Mouse (Mus musculus): Measurements from ENCODE around the gene Smarca4. TPM values are rescaled to one million over a fixed set of nuclear protein-coding genes. Genes with fewer than 3 reads are reported as not detected.
"Not testable (repeated sequence)": the region's sequence is repeated elsewhere in the genome, so short reads cannot be mapped to it uniquely, and the experiment has no call there.

Smarca4 gene
- total RNA-seq, 1 experiment from 2014 or later, result 86.5 TPM

DNA sequence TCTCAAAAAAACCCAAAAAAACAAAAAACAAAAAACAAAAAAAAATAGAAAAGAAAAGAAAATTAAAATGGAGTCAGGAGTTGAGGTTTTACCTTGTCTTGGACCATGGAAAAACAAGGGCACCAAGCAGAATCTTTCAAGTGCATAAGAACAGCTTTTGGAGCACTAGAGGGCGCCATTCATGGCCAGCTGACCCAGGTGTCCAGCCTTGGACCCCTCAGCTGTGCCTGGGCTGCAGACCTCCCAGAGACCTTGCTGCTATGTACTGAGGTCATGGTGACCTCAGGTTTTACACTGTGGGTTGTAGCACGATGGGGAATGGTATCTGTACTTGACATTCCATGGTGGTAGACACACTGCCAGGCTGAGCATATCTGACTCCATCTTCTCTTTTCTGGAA lies 75.9 kb downstream of the Smarca4 start:
- ATAC-seq (replicated peaks in 1 of 2; ENCODE audit: insufficient read depth in 1 of 2, low FRiP score in 2 of 2, low TSS enrichment in 1 of 2, low read depth in 1 of 2, poor library complexity in 2 of 2, severe bottlenecking in 2 of 2), result peak in 1 of 2 experiments; percentile 51; a peak in 1 of 4 replicates

DNA sequence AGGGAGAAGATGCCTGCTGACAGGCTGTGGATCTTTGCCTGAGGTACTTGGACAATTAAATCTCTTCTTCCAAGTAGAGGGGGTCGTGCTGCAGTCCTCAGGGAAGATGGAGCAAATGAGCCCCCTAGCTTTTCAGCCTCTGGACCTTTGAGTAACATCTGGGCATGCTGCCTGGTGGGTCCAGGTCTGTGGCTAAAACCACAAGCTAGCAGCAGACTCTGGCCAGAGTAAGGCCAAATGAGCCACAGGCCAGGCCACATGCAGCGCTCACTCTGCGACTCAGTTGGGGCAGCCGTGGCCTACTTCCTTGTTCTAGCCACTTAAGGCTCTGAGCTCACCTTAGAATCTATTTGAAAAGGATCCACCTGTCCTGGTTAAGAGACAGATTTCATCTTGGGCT lies 76.5 kb downstream of the Smarca4 start:
- no peak for ATAC-seq (replicated peaks in 1 of 2; ENCODE audit: insufficient read depth in 1 of 2, low FRiP score in 2 of 2, low TSS enrichment in 1 of 2, low read depth in 1 of 2, poor library complexity in 2 of 2, severe bottlenecking in 2 of 2)

DNA sequence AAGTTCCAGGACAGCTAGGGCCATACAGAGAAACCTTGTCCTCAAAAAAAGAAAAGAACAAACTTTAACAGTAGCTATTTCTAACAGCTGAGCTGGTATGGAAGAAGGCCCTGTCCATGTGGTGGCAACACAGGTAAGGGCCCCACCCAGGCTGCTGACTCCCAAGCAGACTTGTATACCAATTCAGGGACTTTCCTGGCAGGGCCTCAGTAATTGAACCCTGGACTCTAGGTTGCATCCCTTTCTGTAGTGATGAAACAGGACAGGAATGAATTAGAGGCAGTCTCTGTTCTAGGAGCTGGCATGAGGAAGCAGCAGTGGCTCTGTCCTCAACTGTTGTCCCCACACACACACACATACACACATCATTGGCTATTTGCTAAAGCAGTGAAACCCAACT lies 78.1 kb downstream of the Smarca4 start:
- no peak for ATAC-seq (replicated peaks in 1 of 2; ENCODE audit: insufficient read depth in 1 of 2, low FRiP score in 2 of 2, low TSS enrichment in 1 of 2, low read depth in 1 of 2, poor library complexity in 2 of 2, severe bottlenecking in 2 of 2)

DNA sequence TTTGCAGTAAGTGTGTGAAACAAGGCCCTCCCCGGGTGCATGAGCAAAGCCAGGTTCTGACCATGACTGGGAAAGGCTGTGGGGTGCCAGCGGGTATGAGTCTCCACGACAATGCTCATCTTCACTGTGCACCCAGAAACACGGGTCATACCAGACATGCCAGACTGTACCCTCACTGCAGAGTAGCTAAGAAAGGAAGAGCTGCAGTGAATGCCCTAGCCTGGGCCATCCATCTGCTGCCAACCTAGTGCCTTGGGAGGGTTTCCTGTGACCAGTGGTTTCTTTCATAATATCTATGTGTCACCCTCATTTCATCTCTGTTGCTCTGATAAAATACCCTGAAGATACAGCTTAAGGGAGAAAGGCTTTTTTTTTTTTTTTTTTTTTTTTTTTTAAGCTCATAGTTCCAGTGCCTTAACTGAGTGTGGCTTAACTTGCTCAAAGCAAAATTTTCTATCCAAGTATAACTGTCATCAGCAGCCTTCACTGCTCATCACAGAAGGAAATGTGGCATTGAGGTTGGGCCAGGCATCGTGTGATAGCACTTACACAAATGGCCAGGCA lies 79.3 kb downstream of the Smarca4 start:
- ATAC-seq (replicated peaks in 1 of 2; ENCODE audit: insufficient read depth in 1 of 2, low FRiP score in 2 of 2, low TSS enrichment in 1 of 2, low read depth in 1 of 2, poor library complexity in 2 of 2, severe bottlenecking in 2 of 2), result no peak

DNA sequence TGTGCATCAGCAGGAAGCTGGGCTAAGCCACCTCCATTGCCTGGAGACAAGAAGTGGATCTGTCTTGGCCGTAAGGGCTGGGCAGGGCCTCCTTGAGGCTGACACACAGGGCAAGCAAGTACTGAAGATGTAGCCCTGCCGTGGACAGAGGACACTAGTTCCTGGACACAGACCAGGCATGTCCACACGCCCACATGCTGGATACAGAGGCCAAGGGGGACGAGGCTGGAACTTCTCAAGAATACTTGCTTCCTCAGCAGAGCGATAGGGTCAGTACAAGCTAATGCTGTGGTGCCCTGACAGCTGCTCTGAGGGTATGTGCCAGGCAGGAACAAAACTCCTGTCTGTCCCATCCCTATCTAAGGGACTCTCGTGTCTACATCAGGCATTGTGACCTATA lies 81.2 kb downstream of the Smarca4 start:
- ATAC-seq (replicated peaks in 1 of 2; ENCODE audit: insufficient read depth in 1 of 2, low FRiP score in 2 of 2, low TSS enrichment in 1 of 2, low read depth in 1 of 2, poor library complexity in 2 of 2, severe bottlenecking in 2 of 2), result no peak

DNA sequence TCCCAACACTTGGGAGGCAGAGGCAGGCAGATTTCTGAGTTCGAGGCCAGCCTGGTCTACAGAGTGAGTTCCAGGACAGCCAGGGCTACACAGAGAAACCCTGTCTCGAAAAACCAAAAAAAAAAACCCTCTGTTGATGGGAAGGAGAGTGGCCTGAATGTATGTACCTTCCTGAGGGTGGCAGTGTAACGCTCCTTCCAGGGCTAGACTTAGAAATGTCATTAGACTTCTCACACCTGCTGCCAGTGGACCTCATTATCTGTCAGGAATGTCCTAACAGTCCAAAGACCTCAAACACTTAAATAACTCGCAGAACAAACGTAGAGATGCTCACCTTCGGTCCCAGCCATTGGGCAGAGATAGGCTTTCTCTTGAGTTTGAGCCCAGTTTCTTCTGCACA lies 83.3 kb downstream of the Smarca4 start:
- ATAC-seq (replicated peaks in 1 of 2; ENCODE audit: insufficient read depth in 1 of 2, low FRiP score in 2 of 2, low TSS enrichment in 1 of 2, low read depth in 1 of 2, poor library complexity in 2 of 2, severe bottlenecking in 2 of 2), result not testable (repeated sequence)

DNA sequence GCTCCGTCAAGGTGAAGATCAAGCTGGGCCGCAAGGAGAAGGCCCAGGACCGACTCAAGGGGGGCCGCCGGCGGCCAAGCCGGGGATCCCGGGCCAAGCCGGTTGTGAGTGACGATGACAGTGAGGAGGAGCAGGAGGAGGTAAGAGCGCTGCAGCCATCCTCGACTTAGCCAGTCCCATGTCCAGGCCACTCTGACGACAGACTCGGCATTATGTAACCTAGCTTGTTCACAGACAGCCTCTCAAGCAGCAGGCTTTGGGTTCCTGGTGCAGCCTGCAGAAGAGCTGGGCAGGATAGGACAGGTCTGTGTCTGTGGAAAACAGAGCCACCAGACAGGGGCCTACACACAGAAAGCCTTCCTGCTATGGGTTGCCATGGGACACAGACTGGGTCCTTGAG lies 85.1 kb downstream of the Smarca4 start:
- no peak for ATAC-seq (replicated peaks in 1 of 2; ENCODE audit: insufficient read depth in 1 of 2, low FRiP score in 2 of 2, low TSS enrichment in 1 of 2, low read depth in 1 of 2, poor library complexity in 2 of 2, severe bottlenecking in 2 of 2)

DNA sequence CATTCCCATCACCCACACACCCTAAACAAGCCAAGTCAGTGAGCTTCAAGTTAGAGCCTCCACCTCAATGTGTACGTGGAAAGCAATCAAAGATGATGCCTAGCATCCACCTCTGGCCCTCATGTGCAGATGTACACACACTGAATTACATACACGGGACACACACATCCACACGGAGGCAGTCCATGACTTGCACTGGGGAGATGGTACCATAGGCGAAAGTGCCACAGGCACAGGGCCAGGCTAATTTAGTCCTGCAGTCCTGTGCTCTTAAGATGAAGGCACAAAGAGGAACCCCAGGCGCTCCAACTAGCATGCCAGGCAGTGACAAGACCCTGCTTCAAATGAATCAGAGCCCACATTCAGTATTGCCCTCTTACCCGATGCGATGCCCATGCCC lies 87.5 kb downstream of the Smarca4 start:
- ATAC-seq (replicated peaks in 1 of 2; ENCODE audit: insufficient read depth in 1 of 2, low FRiP score in 2 of 2, low TSS enrichment in 1 of 2, low read depth in 1 of 2, poor library complexity in 2 of 2, severe bottlenecking in 2 of 2), result no peak

DNA sequence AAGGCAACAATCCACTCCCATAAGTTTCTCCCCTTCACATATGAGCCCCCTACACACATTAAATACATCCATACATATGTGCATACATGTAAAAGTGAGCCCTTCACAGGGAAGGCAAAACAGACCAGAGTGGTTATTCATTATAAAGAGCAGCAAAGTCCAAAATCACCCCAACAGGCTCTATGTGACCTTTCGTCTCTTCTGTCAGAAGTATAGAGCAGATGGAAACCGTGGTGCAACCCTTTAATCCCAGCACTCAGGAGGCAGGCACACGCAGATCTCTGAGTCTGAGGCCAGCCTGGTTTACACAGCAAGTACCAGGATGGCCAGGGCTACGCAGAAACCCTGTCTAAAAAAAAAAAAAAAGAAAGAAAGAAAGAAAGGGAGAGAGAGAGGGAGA lies 90.1 kb downstream of the Smarca4 start:
- no peak for ATAC-seq (replicated peaks in 1 of 2; ENCODE audit: insufficient read depth in 1 of 2, low FRiP score in 2 of 2, low TSS enrichment in 1 of 2, low read depth in 1 of 2, poor library complexity in 2 of 2, severe bottlenecking in 2 of 2)

DNA sequence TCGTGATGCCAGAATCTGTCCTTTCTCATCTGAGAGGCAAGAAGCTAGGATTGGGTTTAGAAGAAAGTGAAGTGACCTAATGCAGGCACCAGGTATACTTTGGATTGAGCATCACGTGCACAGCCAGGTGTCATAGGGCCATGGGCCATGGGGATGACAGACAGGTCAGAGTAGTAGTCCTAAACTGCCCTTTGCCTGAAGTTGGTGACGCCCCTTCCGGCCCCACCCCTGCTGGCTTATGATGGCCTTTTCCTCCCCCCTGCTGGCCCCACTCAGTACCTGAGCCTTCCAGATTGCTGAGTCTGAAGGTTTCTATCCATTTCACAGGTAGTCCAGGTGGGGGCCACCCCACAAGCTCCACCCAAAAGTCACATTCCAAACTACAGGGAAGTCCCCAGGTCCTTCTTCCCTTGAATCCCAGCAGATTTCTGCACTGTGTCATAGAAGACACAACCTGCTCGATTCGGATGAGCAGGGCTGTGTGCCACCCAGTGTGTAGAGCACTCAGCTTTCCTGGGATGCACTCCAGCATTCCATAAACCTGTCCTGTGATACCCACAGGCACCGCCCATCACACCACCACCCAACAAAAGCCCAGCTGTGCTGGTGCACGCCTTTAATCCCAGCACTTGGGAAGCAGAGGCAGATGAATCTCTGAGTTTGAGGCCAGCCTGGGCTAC lies 90.8 kb downstream of the Smarca4 start:
- no peak for ATAC-seq (replicated peaks in 1 of 2; ENCODE audit: insufficient read depth in 1 of 2, low FRiP score in 2 of 2, low TSS enrichment in 1 of 2, low read depth in 1 of 2, poor library complexity in 2 of 2, severe bottlenecking in 2 of 2)

DNA sequence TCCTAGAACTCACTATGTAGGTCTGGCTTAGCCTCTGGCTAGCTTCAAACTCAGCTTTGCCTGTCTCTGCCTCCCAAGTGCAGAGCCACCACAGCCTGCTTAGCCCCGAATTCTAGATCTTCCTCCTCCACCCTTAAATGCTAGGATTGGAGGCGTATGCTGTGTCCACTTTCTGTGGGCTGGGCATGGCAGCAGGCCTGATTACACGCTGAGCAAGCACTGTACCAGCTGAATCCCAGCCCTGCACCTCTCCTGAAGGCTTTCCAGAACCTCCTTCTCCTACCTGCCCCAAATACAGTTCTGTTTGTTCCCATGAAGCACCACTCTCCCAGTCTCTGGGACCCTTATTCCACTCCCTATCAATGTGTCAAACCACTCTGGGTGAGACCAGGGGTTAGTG lies 93.4 kb downstream of the Smarca4 start:
- ATAC-seq (replicated peaks in 1 of 2; ENCODE audit: insufficient read depth in 1 of 2, low FRiP score in 2 of 2, low TSS enrichment in 1 of 2, low read depth in 1 of 2, poor library complexity in 2 of 2, severe bottlenecking in 2 of 2), result no peak

DNA sequence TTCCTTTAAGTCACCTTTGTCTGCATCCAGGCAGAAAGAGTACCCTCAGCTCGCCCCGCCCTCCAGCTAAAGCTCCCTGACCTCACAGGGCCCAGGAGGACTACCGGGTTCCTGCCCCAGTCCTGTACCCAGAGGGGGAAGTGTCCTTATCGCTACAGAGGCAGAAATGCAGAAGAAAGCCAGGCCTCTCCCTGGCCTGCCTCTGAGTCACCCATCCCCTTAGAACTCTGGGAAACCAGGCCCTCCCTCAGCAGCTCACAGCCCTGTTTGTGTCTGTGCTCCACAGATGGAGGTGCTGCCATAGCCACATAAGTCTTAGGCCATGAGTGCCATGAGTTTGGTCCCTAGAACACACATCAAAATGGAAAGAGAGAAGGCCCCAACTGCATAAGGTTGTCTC lies 99.3 kb downstream of the Smarca4 start:
- ATAC-seq (replicated peaks in 1 of 2; ENCODE audit: insufficient read depth in 1 of 2, low FRiP score in 2 of 2, low TSS enrichment in 1 of 2, low read depth in 1 of 2, poor library complexity in 2 of 2, severe bottlenecking in 2 of 2), result peak; percentile 98 to 99

DNA sequence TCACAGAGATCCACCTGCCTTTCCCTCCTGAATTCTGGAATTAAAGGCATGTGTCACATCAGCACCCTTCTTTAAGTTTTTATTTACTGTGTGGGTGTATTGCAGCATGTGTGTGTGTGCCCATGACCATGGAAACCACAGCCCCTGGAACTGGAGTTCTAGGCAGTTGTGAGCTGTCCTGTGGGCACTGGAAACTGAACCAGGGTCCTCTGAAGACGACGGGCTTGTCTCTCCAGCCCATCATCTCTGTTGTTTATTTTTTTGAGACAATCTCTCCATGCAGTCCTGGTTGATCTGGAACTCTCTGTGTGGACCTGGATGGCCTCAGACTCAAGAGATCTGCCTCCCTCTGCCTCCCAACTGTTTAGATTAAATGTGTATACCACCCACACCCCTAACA lies 101.0 kb downstream of the Smarca4 start:
- ATAC-seq (replicated peaks in 1 of 2; ENCODE audit: insufficient read depth in 1 of 2, low FRiP score in 2 of 2, low TSS enrichment in 1 of 2, low read depth in 1 of 2, poor library complexity in 2 of 2, severe bottlenecking in 2 of 2), result no peak

DNA sequence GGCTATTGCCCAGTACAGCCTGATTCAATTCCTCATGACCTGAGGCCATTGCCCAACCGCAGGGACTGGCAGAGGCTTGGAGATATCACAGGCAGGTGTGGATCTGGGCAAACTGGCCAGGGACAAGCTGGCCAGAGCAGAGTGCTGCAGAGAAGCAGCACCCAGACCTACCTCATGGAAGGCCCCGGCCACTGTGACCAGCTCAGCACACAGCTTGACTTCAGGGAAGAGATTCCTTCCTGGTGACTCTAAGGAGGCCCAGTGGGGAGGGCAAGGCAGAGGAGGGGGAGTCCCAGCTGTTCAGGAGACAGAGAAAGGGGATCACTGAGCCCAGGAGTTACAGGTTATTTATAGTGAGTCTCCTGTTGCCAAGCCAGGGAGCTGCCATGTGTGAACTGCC lies 105.1 kb downstream of the Smarca4 start:
- ATAC-seq (replicated peaks in 1 of 2; ENCODE audit: insufficient read depth in 1 of 2, low FRiP score in 2 of 2, low TSS enrichment in 1 of 2, low read depth in 1 of 2, poor library complexity in 2 of 2, severe bottlenecking in 2 of 2), result no peak

DNA sequence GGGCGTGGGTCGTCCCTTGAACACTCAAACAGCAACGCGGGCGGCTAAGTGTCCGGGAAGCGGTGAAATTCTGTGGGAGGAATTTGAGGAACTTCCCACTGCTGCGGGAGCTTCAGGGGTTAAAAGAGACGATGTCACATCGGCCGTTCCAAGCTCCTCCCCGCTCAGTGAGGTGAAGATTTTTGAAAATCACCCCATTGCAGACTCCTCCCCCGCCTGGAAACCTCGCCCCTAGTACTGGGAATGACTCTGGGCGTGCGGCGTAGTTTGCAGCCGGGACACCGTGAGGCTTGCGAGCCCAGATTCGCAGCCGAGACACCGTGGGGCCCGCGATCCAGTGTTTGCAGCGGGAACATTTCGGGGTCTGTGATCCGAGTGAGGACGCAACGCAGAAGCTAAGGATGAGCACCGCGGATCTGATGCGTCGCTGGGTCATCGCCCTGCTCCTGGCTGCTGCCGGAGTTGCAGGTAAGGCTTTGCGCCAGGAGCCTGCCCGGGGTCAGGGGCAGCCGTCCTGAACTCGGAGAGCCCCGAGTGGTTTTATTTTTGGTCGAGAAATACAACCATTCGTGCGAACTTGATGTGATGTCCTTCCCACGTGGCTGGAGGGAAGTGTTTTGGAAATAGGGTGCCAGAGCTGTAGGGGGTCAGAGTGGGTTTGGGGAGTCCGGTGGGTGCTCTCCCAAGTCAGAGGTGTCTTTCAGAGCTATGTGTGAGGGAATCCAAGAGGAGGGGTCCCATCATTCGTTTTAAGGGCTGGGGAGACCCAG lies 107.6 kb downstream of the Smarca4 start, which contains the start of gene Ldlr:
Ldlr (plus strand) TSS at position 107 of the 770 bp plus-strand sequence.
- ATAC-seq (replicated peaks in 1 of 2; ENCODE audit: insufficient read depth in 1 of 2, low FRiP score in 2 of 2, low TSS enrichment in 1 of 2, low read depth in 1 of 2, poor library complexity in 2 of 2, severe bottlenecking in 2 of 2), result peak; percentile 77 to 82

DNA sequence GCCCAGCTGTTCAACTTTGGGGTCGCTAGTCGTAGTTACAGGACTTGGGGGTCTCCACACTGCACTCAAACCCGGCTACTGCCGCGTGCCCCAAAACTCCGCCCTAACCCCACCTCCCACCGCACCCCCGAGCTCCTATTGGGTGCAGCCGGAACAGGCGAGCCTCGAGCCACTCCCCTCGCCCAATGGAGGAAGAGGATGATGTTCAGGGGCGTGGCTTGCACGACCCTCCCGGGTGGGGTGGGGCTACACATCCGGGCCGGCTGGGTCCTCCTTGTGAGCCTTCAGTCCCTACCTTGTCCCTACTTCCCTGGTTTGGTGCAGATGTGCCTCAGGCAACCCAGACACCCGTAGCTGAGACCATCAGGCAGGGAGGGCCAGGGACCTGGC lies 108.2 kb downstream of the Smarca4 start:
- ATAC-seq (replicated peaks in 1 of 2; ENCODE audit: insufficient read depth in 1 of 2, low FRiP score in 2 of 2, low TSS enrichment in 1 of 2, low read depth in 1 of 2, poor library complexity in 2 of 2, severe bottlenecking in 2 of 2), result peak; percentile 91 to 94

DNA sequence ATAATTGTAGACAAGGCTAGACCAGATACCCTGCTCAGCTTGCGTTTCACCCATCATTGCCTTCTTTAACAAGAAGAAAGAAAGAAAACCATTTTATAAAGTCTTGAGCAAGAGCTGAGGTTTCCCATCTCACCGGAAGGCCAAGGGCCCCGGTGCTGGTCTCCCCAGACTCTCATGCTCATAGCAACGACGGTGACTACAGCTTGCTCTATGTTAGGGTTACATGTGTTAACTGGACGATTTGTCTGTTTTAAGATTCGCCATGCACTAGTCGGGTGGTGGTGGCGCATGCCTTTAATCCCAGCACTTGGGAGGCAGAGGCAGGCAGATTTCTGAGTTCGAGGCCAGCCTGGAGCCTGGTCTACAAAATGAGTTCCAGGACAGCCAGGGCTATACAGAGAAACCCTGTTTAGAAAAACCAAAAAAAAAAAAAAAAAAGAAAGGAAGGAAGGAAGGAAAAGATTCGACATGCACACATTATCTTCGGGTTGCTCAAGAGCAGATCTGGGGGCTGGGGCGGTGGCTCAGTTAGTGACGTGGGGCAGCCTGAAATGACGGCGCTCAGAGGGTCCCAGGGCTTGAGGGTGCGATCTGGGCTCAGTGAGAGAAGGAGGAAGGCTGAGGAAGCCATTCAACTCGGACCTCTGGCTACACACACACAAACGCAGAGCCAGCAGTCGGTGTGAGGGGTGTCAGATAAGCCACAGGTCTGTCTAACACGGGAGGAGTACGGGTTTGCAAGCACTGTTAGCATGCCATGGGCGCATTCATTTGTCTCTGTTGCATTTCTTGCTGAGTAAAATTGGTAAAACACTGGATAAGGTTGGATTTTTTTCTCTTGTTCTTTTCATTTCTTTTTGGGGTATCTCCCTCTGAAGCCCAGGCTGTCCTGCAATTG lies 109.5 kb downstream of the Smarca4 start:
- ATAC-seq (replicated peaks in 1 of 2; ENCODE audit: insufficient read depth in 1 of 2, low FRiP score in 2 of 2, low TSS enrichment in 1 of 2, low read depth in 1 of 2, poor library complexity in 2 of 2, severe bottlenecking in 2 of 2), result no peak

Data from hematopoietic stem cell, adult 5-6 weeks (primary cell).